Mouse (Mus musculus) hindbrain, postnatal 0 days (tissue): ENCODE results near the gene Chgb. TPM values are rescaled to one million over a fixed set of nuclear protein-coding genes. Genes with fewer than 3 reads are reported as not detected.

Experiments used
- ATAC-seq: fragments of 200-750 bp; cut with Nextera tagmentation; 2 replicates; pipeline ENCODE4 v1.8.0; 2017; ENCODE audit warnings: mild to moderate bottlenecking, moderate TSS enrichment, moderate library complexity
- DNase-seq: peaks from one replicate; pipeline ENCODE4 v3.0.0-alpha.2; 2015; ENCODE audit warnings: low spot score
- H3K27ac ChIP-seq: fragments of 300-500 bp; sonication (generic); 2 replicates; pipeline ENCODE4 v1.5.1; 2014; ENCODE audit warnings: mild to moderate bottlenecking
- H3K27me3 ChIP-seq: fragments of 300-500 bp; sonication (generic); 2 replicates; pipeline ENCODE4 v1.6.1; 2014; ENCODE audit warnings: low read length, mixed read lengths; ENCODE audit not compliant: insufficient read depth
- H3K36me3 ChIP-seq: fragments of 300-500 bp; sonication (generic); 2 replicates; pipeline ENCODE4 v1.6.1; 2014; ENCODE audit warnings: low read length, mixed read lengths; ENCODE audit not compliant: insufficient read depth
- H3K4me1 ChIP-seq: fragments of 300-500 bp; sonication (generic); 2 replicates; pipeline ENCODE4 v1.6.1; 2014; ENCODE audit warnings: antibody characterized with exemption, low read length, mixed read lengths; ENCODE audit not compliant: insufficient read depth
- H3K4me2 ChIP-seq: fragments of 300-500 bp; sonication (generic); 2 replicates; pipeline ENCODE4 v1.6.1; 2014; ENCODE audit warnings: low read depth, mild to moderate bottlenecking, low read length, moderate library complexity, mixed read lengths
- H3K4me3 ChIP-seq: fragments of 300-500 bp; sonication (generic); 2 replicates; pipeline ENCODE4 v1.5.1; 2014; ENCODE audit warnings: low read length
- H3K9ac ChIP-seq: fragments of 300-500 bp; sonication (generic); replicated peaks from 2 replicates; pipeline ENCODE4 v1.6.1; 2014; ENCODE audit warnings: mild to moderate bottlenecking, low read length, moderate library complexity, mixed read lengths
- H3K9me3 ChIP-seq: fragments of 300-500 bp; sonication (generic); 2 replicates; pipeline ENCODE4 v1.6.1; 2016; ENCODE audit warnings: low read length, mixed read lengths
- CTCF ChIP-seq: IDR thresholded peaks from 2 replicates; pipeline ENCODE4 v1.5.1; 2016; ENCODE audit warnings: antibody characterized with exemption, control low read depth, low read depth
- WGBS: fragments of 180-500 bp; shearing (Covaris S2); extraction: QIAGEN DNeasy Blood & Tissue Kit; methylation state at CpG from one replicate; pipeline ENCODE4 v1.1.7; 2014; 5-methylcytosine and 5-hydroxymethylcytosine counted together
- polyA plus RNA-seq: library from polyadenylated mRNA; unstranded; fragments of >200 nt; fragmentation: Nextera tagmentation; extraction: Ambion mirVana; gene quantifications from 2 replicates; pipeline ENCODE4 v1.2.1, GENCODE M21; 2015
- total RNA-seq: library from RNA; depleted of rRNA; stranded (reverse); fragments of >200 nt; gene quantifications from 2 replicates; pipeline ENCODE4 v1.2.3, GENCODE M21; 2014

Chgb gene
- total and polyA plus RNA-seq, 2 experiments from 2014 or later, result 27.0 to 137 TPM

DNA sequence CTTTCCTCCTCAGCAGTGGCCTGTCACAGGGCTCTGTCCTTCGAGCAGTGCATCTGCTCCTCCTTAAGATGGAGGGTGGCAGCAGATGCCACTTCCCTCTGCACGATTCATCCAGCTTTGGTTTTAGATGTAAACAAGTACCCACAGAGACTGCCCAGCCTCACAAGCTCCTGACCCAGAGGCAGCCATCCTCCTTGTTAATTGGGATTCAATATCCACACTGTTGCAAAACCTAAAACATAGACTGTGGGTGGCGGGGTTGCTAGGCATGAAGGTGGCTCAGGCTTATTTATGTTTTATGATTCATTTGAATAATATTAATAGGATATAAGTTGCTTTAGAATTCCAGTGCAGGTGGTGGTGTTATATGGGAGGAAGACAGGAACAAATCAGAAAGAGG is 35.0 kb upstream of the Chgb start:
- no peak overlapping the region for H3K27ac ChIP-seq
- WGBS, result 85% methylated on average over 3 of the region's 3 CpGs
- H3K9ac ChIP-seq, result no peak overlapping the region
- no peaks in the 10 kb centered on the region for H3K27me3 ChIP-seq
- no peaks in the 10 kb centered on the region for H3K9me3 ChIP-seq
- H3K36me3 ChIP-seq, result no peaks in the 10 kb centered on the region
- H3K4me2 ChIP-seq, result no peak overlapping the region
- TF ChIP-seq CTCF, result no peak
- ATAC-seq (no peak), DNase-seq (no peak)
- no peak overlapping the region for H3K4me3 ChIP-seq
- no peaks in the 10 kb centered on the region for H3K4me1 ChIP-seq

DNA sequence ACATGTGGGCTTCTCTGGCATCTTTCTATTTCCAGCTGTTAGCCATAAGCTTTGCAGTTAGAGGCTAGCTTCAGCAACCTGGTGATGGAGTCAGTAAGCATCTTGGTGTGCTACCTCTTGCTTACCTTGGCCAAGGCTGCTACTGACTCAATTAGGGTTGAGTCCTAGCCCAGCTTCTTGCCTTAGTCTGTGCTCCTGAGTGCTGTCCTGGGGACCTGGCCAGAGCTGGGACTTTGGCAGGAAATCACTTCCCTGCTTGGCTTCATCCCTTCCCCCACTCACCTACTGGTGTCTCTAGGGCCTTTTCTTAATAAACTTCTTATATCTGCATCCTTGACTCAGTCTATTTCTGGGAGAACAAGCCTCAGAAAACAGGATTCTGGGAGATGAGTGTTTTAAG is 30.4 kb upstream of the Chgb start:
- no peak for ATAC-seq
- H3K4me2 ChIP-seq, result no peak overlapping the region

DNA sequence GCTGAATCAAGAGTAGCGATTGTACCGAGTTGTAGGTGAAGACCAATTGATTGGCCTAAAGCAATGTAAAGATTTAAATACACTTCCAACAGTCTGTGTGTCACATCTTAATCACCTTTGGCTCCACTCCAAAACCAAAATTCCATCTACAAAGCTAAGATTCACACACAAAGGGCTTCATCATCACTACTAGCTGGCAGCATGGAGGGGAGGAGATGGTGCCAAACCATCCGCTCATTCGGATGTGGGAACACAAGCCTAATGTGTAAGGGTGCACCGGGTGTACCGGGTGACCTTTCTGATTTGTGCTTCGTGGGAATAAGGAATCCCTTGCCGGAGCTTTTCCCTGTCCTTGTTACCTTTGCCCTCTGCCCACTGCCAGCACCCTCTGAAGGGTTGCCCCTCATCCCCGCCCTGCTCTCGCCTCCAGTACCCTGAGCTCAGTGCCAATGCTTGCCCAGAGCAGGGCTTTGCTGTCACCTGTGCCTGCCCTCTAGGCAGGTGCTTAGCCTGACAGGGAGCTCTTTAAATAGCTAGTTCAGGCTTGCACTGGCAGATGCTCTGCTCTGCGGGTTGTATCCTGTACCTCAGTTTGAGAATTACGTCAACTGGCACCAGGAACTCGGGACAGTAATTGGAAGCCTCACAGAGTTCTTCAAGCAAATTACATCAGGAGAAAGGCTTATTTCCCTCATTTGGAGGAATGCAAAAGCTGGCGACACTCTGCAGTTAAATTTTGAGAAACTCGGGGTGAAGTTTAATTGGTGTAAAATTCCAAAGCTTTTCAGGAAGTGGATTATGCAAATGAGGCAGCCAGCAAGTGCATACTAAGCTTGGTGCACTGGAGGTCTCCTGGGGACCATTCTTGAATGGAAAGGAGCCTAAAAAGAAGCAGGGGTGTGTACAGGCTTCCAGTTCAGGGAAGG is 29.7 kb upstream of the Chgb start:
- Histone ChIP-seq H3K36me3 (no peaks in the 10 kb centered on the region), H3K4me3 (no peak overlapping the region), H3K4me2 (no peak overlapping the region), H3K27ac (peak overlapping the region; percentile 63; the same call in 1 of the 2 replicates), H3K27me3 (no peaks in the 10 kb centered on the region), H3K4me1 (no peaks in the 10 kb centered on the region), H3K9me3 (no peaks in the 10 kb centered on the region), H3K9ac (no peak overlapping the region)
- TF ChIP-seq CTCF, result no peak
- WGBS, result 52% methylated on average over 15 of the region's 15 CpGs
- ATAC-seq (peak; percentile 79), DNase-seq (peak; percentile 50)

More for the DNA sequence above, 30.4 kb upstream of the Chgb start:
- Histone ChIP-seq H3K9me3 (no peaks in the 10 kb centered on the region), H3K4me1 (no peaks in the 10 kb centered on the region), H3K9ac (no peak overlapping the region), H3K27ac (no peak overlapping the region), H3K27me3 (no peaks in the 10 kb centered on the region), H3K36me3 (no peaks in the 10 kb centered on the region), H3K4me3 (no peak overlapping the region)
- TF ChIP-seq CTCF, result no peak
- no peak for DNase-seq

DNA sequence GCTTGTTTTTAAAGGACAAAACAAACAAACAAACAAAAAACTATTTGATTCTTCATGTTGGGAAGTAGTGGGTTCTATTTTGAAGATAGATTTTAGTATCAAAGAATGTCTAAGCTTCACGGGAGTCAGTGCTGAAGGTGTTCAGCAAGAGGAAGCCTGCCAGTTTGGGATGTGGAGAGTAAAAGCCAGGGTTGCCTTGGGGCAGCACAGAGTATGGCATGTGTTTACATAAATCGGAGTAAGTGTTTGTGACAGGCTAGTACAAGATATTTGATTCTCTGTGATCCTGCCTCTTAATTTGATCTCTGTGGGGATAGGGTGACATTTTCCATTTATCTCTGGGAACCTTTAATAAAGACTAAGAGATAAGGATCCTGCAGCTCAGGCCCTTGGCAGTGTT is 28.7 kb upstream of the Chgb start:
- no peak overlapping the region for H3K4me3 ChIP-seq
- H3K9ac ChIP-seq, result no peak overlapping the region
- ATAC-seq (no peak), DNase-seq (no peak)
- no peak overlapping the region for H3K27ac ChIP-seq
- H3K9me3 ChIP-seq, result no peaks in the 10 kb centered on the region
- 81% methylated on average over 2 of the region's 2 CpGs for WGBS
- H3K36me3 ChIP-seq, result no peaks in the 10 kb centered on the region
- no peaks in the 10 kb centered on the region for H3K4me1 ChIP-seq
- no peaks in the 10 kb centered on the region for H3K27me3 ChIP-seq
- no peak overlapping the region for H3K4me2 ChIP-seq
- TF ChIP-seq CTCF, result no peak

DNA sequence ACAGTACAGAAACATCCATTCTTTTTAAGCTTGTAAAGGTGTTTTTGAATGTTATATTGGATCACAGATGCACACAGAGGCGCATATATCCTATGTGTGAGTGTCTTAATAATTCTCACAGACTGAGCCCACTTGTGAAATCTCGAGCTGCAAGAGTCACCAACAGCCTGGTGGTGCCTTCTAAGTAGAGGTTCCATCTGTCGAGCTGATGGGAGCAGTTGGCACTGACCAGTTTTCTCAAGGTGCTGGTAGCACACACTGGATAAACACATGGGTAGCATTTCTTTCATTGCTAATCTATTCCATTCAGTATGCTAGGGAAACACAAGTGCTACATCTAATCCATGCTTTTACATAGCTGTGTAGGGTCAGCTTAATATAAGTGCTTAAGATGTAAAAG is 27.9 kb upstream of the Chgb start:
- Histone ChIP-seq H3K27me3 (no peaks in the 10 kb centered on the region), H3K4me1 (no peaks in the 10 kb centered on the region), H3K9ac (no peak overlapping the region), H3K4me2 (no peak overlapping the region), H3K27ac (no peak overlapping the region), H3K9me3 (no peaks in the 10 kb centered on the region), H3K4me3 (no peak overlapping the region), H3K36me3 (no peaks in the 10 kb centered on the region)
- TF ChIP-seq CTCF, result no peak
- WGBS, result 81% methylated on average over 3 of the region's 3 CpGs
- DNase-seq (no peak), ATAC-seq (no peak)

DNA sequence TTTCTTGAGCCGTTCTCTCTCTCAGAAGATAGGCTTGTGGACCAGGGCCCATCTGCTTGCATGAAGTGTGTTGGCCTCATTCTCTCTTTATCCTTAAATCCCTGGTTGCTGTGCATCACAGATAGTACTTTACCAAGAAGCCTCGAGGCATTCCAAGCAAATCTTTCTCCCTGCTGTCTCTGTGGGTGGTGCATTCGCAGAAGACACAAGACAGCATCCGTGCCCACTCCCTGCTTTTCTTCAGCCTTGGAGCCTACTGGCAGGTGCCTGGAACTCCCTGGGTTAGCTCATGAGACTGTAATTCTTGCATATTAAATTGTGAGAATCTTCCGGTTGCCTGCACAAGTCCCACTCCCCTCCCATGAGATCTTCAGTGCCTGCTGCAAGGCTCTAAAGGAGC is 23.2 kb upstream of the Chgb start:
- H3K4me1 ChIP-seq, result no peaks in the 10 kb centered on the region
- 38% methylated on average over 5 of the region's 5 CpGs for WGBS
- H3K4me3 ChIP-seq, result no peak overlapping the region
- H3K27ac ChIP-seq, result no peak overlapping the region
- TF ChIP-seq CTCF, result no peak
- no peaks in the 10 kb centered on the region for H3K27me3 ChIP-seq
- no peaks in the 10 kb centered on the region for H3K36me3 ChIP-seq
- H3K9ac ChIP-seq, result no peak overlapping the region
- peak; percentile 28 for DNase-seq
- no peak overlapping the region for H3K4me2 ChIP-seq
- H3K9me3 ChIP-seq, result no peaks in the 10 kb centered on the region
- no peak for ATAC-seq

DNA sequence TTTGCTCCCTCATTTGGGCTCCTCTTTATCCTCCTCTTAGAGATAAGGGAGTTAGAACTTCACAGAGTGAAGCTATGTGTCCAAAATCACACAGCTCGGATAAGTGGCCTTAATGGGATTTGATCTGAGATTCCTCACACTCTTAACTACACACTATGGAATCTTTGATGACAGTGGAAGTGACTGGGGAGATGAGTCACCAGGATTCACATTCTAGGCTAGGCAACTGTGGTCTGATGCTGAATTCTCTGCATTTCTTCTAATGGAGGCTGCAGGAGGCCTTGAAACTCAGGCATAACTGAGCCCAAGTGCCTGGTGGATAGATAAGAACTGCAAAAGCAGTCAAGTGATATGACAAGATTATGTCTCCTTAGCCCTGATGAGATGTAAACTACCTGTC is 10.3 kb upstream of the Chgb start:
- WGBS, result 95% methylated on average over 1 of the region's 1 CpGs
- H3K27me3 ChIP-seq, result no peaks in the 10 kb centered on the region
- ATAC-seq, result no peak

More for the DNA sequence above, 10.3 kb upstream of the Chgb start:
- no peak overlapping the region for H3K4me2 ChIP-seq
- H3K9ac ChIP-seq, result no peak overlapping the region
- no peak overlapping the region for H3K27ac ChIP-seq
- no peaks in the 10 kb centered on the region for H3K9me3 ChIP-seq
- H3K36me3 ChIP-seq, result no peaks in the 10 kb centered on the region
- DNase-seq, result no peak
- H3K4me3 ChIP-seq, result no peak overlapping the region
- no peaks in the 10 kb centered on the region for H3K4me1 ChIP-seq
- no peak for TF ChIP-seq CTCF
